Mouse (Mus musculus): ENCODE results near the gene Dysf.

The Dysf gene

GRCm38 (mm10) chr6:84139932-84140331 lies 131.5 kb downstream of the Dysf start:
- in situ Hi-C loops (cut with MboI; ENCODE audit: low pct_unique_long_range_greater_than_20kb in 1 of 2, low sequenced_read_pairs in 2 of 2, unreplicated experiment in 1 of 2): no loop called here

GRCm38 (mm10) chr6:84142481-84142880 lies 134.1 kb downstream of the Dysf start:
- in situ Hi-C loops (cut with MboI; ENCODE audit: low pct_unique_long_range_greater_than_20kb in 1 of 2, low sequenced_read_pairs in 2 of 2, unreplicated experiment in 1 of 2): no loop called here

GRCm38 (mm10) chr6:84143328-84143727 lies 134.9 kb downstream of the Dysf start:
- in situ Hi-C loops (cut with MboI; ENCODE audit: low pct_unique_long_range_greater_than_20kb in 1 of 2, low sequenced_read_pairs in 2 of 2, unreplicated experiment in 1 of 2): no loop called here

- in situ Hi-C loops (cut with MboI; ENCODE audit: low pct_unique_long_range_greater_than_20kb in 1 of 2, low sequenced_read_pairs in 2 of 2, unreplicated experiment in 1 of 2): no loop called here
Measured at GRCm38 (mm10) chr6:84144393-84144792, 136.0 kb downstream of the Dysf start.

GRCm38 (mm10) chr6:84147206-84148004 lies 139.0 kb downstream of the Dysf start:
- in situ Hi-C loops (cut with MboI; ENCODE audit: low pct_unique_long_range_greater_than_20kb in 1 of 2, low sequenced_read_pairs in 2 of 2, unreplicated experiment in 1 of 2): no loop called here

GRCm38 (mm10) chr6:84148470-84148869 lies 140.1 kb downstream of the Dysf start:
- in situ Hi-C loops (cut with MboI; ENCODE audit: low pct_unique_long_range_greater_than_20kb in 1 of 2, low sequenced_read_pairs in 2 of 2, unreplicated experiment in 1 of 2): no loop called here

- in situ Hi-C loops (cut with MboI; ENCODE audit: low pct_unique_long_range_greater_than_20kb in 1 of 2, low sequenced_read_pairs in 2 of 2, unreplicated experiment in 1 of 2): no loop called here
Measured at GRCm38 (mm10) chr6:84154508-84154907, 146.1 kb downstream of the Dysf start.

- in situ Hi-C loops (cut with MboI; ENCODE audit: low pct_unique_long_range_greater_than_20kb in 1 of 2, low sequenced_read_pairs in 2 of 2, unreplicated experiment in 1 of 2): no loop called here
Measured at GRCm38 (mm10) chr6:84155765-84156164, 147.4 kb downstream of the Dysf start.

GRCm38 (mm10) chr6:84156481-84157025 lies 148.2 kb downstream of the Dysf start:
- in situ Hi-C loops (cut with MboI; ENCODE audit: low pct_unique_long_range_greater_than_20kb in 1 of 2, low sequenced_read_pairs in 2 of 2, unreplicated experiment in 1 of 2): no loop called here

GRCm38 (mm10) chr6:84159046-84159445 lies 150.7 kb downstream of the Dysf start:
- in situ Hi-C loops (cut with MboI; ENCODE audit: low pct_unique_long_range_greater_than_20kb in 1 of 2, low sequenced_read_pairs in 2 of 2, unreplicated experiment in 1 of 2): no loop called here

- in situ Hi-C loops (cut with MboI; ENCODE audit: low pct_unique_long_range_greater_than_20kb in 1 of 2, low sequenced_read_pairs in 2 of 2, unreplicated experiment in 1 of 2): no loop called here
Measured at GRCm38 (mm10) chr6:84167612-84168011, 159.2 kb downstream of the Dysf start.

- in situ Hi-C loops (cut with MboI; ENCODE audit: low pct_unique_long_range_greater_than_20kb in 1 of 2, low sequenced_read_pairs in 2 of 2, unreplicated experiment in 1 of 2): no loop called here
Measured at GRCm38 (mm10) chr6:84168571-84168970, 160.2 kb downstream of the Dysf start.

GRCm38 (mm10) chr6:84173626-84174025 lies 165.2 kb downstream of the Dysf start:
- in situ Hi-C loops (cut with MboI; ENCODE audit: low pct_unique_long_range_greater_than_20kb in 1 of 2, low sequenced_read_pairs in 2 of 2, unreplicated experiment in 1 of 2): no loop called here

GRCm38 (mm10) chr6:84178776-84179405 lies 170.5 kb downstream of the Dysf start:
- in situ Hi-C loops (cut with MboI; ENCODE audit: low pct_unique_long_range_greater_than_20kb in 1 of 2, low sequenced_read_pairs in 2 of 2, unreplicated experiment in 1 of 2): no loop called here

GRCm38 (mm10) chr6:84181452-84181851 lies 173.1 kb downstream of the Dysf start:
- in situ Hi-C loops (cut with MboI; ENCODE audit: low pct_unique_long_range_greater_than_20kb in 1 of 2, low sequenced_read_pairs in 2 of 2, unreplicated experiment in 1 of 2): no loop called here

GRCm38 (mm10) chr6:84191656-84192250 lies 183.4 kb downstream of the Dysf start:
- in situ Hi-C loops (cut with MboI; ENCODE audit: low pct_unique_long_range_greater_than_20kb in 1 of 2, low sequenced_read_pairs in 2 of 2, unreplicated experiment in 1 of 2): no loop called here

GRCm38 (mm10) chr6:84196511-84196910 lies 188.1 kb downstream of the Dysf start:
- in situ Hi-C loops (cut with MboI; ENCODE audit: low pct_unique_long_range_greater_than_20kb in 1 of 2, low sequenced_read_pairs in 2 of 2, unreplicated experiment in 1 of 2): no loop called here

- in situ Hi-C loops (cut with MboI; ENCODE audit: low pct_unique_long_range_greater_than_20kb in 1 of 2, low sequenced_read_pairs in 2 of 2, unreplicated experiment in 1 of 2): no loop called here
Measured at GRCm38 (mm10) chr6:84197811-84198213, 189.4 kb downstream of the Dysf start.

GRCm38 (mm10) chr6:84201721-84202490 lies 193.5 kb downstream of the Dysf start:
- in situ Hi-C loops (cut with MboI; ENCODE audit: low pct_unique_long_range_greater_than_20kb in 1 of 2, low sequenced_read_pairs in 2 of 2, unreplicated experiment in 1 of 2): no loop called here
